Mouse (Mus musculus): ENCODE data around the gene Polr2c.
"Not testable (repeated sequence)": the region's sequence is repeated elsewhere in the genome, so short reads cannot be mapped to it uniquely, and the experiment has no call there.

Polr2c gene

DNA sequence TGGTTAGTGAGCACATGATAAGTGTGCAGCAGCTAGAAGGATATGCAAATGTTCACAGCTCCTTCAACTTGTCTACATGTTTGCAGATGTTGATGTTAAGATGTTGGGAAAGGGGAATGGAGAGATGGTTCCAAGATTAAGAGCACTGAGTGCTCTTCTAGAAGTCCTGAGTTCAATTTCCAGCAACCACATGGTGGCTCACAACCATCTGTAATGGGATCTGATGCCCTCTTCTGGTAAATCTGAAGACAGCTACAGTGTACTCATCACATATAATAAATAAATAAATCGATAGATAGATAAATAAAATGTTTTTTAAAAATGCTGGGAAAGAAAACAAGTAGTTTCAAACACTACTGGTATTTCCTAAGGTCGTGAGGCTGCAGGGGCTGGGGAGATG, 16.1 kb upstream of the Polr2c start:
- no peak for DNase-seq

DNA sequence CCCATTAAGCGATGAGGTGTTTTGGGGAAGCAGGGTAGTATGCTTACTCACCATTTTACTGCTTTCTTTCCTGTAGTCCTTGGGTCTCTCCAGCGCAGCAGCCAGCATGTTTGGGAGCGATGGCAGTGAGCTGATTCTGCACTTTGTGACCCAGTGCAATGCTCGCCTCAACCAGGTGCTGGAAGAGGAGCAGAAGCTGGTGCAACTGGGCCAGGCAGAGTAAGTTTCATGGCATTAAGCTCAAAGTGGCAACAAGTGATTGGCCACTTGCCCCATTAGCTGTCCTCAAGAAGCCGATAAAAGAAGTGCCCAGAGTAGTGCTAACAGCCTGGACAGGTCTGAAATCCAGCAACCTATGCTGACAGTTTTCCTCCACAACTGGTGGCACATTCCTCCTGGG, 7.2 kb upstream of the Polr2c start:
- no peak for DNase-seq

GRCm38 (mm10) chr8:94854761-94855160, 2.5 kb upstream of the Polr2c start:
- not testable (repeated sequence) for DNase-seq

GRCm38 (mm10) chr8:94857011-94857345, 272 bp upstream of the Polr2c start:
- DNase-seq, result no peak

GRCm38 (mm10) chr8:94861352-94861910, 4.2 kb downstream of the Polr2c start:
- DNase-seq, result peak; percentile 53

GRCm38 (mm10) chr8:94862487-94863220, 5.4 kb downstream of the Polr2c start:
- DNase-seq, result no peak

- DNase-seq, result no peak
These were observed 6.8 kb downstream of the Polr2c start for GRCm38 (mm10) chr8:94863897-94864673.

DNA sequence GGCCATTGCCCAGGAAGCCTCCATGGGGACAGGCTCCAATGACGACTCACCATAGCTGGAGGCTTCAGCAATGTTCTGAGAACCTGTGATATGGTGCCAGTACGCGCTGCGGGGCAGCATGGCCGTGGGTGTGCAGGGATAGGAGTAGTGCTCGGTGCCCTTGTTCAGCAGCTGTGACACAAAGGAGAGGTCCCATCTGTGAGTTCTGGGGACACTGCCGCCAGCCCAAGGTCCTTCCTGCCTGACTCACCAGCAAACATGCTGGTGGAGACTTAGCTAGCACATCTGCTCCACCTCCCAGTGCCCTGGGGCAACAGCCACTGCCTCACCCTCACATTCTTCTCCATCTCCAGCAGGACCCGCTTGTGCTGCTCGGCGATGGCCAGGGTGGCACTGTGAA, 8.0 kb downstream of the Polr2c start:
- DNase-seq, result no peak

- no peak for DNase-seq
These were observed 9.7 kb downstream of the Polr2c start for GRCm38 (mm10) chr8:94866921-94867320.

GRCm38 (mm10) chr8:94869146-94869545, 11.9 kb downstream of the Polr2c start:
- no peak for DNase-seq

DNA sequence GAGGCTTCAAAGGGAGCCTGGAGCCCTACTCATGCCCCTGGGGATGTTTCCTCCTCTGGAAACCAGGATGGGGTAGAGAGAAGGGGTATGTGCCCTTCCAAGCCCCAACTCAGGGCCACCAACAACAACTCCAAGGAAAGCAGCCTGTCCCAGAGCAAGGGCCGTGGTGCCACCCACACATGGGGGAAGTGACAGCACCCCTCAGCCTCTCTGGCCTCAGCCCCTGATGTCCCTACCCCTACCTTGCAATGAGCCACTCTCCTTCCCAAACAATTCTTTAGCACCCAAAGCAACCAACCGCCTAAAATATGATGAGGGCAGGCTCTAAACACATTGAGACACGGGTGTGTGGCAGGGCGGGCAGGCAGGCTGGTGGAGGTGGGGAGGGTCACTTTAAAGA, 12.8 kb downstream of the Polr2c start:
- no peak for DNase-seq

DNA sequence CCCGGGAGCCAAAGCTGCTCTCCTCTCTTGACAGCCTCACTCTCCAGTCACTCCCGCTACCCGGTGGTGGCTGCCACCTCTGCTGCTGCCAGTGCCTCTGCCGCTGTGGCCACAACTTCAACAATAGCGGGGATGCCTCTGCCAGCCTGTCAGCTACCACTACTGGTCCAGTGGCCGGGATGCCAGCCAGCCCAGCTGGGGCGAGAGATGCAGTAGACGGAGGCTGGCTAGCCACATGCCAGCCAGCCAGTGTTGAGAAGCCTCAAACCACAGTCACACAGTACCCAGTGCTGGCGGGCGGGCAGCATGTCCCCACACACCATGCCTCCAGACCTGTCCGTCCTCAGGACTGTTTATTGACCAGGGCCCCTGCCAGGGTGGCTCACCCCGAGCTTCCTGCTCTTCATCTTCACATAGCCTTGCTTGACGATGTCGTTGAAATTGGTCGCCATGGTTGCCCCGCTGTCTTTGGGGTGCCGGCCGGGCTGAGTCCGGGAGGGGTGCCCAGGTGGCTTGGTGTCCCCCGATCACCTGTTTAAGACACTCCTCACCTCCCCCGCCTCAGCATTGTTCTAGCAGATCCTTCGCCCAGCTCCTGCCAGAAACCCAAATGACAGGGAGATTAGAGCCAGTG, 13.3 kb downstream of the Polr2c start:
- no peak for DNase-seq

- DNase-seq, result peak; percentile 89
These were observed 14.1 kb downstream of the Polr2c start for GRCm38 (mm10) chr8:94871108-94871894.

DNA sequence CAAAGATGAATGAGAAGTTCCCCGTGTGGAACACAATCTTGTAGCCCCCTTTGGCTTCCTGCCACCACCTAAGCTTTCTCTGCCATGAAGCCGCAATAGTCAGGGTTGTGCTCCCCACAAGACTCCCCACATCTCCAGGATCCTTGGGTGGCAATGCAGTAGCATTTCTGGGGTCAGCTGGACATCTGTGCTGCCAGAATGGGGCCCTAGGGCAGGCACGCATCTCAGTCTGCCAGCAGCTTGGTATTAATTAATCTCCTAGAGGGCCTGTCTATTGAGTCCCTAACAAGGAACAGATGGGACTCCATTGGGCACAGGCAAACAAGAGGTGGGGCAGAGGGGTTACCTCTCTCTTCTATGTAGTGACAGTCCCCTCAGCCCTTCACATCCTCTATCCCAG, 14.9 kb downstream of the Polr2c start:
- DNase-seq, result peak; percentile 63

DNA sequence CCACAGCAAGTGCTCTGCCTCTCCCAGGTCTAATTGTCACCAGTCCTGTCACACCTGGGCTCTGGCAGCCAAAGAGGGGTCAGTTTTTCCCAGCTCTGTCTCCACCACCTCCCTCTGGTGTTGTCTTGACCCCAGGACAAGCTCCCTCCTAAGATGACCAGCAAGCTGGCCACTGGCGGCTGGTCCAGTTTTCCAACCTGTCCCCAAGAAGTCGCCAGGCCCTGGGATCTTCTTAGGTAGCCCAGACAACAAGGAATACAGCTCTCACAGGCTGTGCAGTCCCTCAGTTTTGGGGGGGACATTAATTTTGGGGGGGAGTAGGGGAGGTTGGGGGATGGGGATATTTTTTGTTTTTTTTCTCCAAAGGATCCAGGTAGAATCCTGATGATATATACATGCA, 15.3 kb downstream of the Polr2c start:
- DNase-seq, result no peak

DNA sequence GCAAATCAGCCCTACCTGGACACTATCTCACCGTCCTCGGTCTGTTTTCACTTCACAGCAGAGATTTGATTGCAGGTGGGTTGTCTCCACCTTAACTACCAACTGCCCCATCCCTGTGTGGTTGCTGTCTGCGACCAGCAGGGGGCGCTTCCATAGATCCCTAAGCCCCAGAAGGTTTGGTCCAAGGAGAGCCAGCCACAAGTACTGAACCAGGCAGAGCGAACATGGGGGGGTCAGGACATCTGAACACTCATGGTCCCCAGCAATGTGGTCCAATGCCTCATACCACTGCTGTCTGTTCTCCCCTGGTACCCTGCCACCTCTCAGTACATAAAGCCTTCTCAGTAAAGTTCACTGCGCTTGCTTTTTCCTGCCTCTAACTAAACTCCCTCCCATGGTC, 17.1 kb downstream of the Polr2c start:
- DNase-seq, result peak; percentile 74

- DNase-seq, result no peak
These were observed 18.0 kb downstream of the Polr2c start for GRCm38 (mm10) chr8:94875096-94875870.

DNA sequence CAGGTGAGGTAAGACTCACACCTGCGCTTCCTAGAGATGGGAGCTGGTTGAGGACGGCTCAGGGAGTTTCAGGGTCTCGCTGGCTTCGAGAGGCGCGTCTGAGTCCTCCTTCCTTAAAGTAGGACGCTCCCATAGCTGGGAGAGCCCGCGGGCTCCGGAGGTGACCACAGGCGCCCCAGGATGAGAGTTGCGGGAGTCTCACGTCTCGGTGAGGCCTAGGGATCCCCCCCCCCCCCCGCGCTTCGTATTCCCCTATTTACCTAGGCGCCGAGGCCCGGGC, 18.6 kb downstream of the Polr2c start:
- DNase-seq, result no peak

DNA sequence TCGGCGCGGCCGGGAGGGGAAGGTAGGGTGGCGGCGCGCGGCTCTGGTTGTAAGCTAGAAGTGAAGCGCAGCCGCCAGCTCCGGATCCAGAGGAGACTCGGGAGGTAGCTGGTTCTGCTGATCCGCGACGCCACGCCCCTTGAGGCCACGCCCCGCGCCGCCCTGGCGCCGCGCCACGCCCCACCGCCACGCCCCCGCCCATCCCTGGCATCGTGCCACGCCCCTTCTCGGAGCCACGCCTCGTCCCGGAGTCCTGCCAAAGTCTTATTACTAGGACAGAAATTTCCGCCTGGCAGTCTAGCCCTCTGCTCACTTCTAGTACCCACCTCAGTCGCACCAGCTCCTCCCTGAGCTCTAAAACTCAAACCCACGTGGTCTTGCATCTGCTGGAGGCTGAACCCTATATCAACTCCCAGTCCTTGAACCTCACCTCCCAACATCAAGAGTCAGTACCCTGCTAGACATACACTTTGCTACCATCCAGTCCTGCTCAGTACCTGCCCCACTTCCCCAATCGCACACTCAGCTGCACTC, 19.0 kb downstream of the Polr2c start, which contains the start of gene Dok4:
TSS of gene Dok4 (minus strand) at position 134 of the 534 bp plus-strand sequence.
- DNase-seq, result peak; percentile 89

GRCm38 (mm10) chr8:94876820-94877219, 19.6 kb downstream of the Polr2c start:
- DNase-seq, result no peak

DNA sequence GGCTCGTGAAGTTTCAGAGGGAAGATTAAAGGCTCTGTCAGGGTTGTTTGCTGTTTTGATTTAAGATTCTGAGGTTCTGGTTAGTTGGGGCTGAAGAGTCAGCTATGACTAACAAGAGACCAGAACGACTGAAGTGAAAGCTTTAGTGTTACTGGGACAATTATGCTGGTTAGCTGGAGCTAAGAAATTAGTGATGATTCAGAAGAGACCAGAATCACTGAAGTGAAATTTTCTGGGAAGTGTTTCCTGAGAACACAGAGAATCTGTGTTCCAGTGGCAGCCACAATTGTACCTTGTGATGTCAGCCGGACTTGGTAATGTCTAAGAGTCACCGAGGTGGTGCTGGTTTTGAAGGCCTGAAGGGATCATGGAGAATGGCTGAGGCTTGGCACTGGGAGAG, 23.5 kb downstream of the Polr2c start:
- no peak for DNase-seq
